Mouse (Mus musculus): Measurements from ENCODE around the gene Flt3. TPM values are rescaled to one million over a fixed set of nuclear protein-coding genes. Genes with fewer than 3 reads are reported as not detected.

Flt3 gene
- polyA plus RNA-seq, 1 experiment, result 1.4 TPM

DNA sequence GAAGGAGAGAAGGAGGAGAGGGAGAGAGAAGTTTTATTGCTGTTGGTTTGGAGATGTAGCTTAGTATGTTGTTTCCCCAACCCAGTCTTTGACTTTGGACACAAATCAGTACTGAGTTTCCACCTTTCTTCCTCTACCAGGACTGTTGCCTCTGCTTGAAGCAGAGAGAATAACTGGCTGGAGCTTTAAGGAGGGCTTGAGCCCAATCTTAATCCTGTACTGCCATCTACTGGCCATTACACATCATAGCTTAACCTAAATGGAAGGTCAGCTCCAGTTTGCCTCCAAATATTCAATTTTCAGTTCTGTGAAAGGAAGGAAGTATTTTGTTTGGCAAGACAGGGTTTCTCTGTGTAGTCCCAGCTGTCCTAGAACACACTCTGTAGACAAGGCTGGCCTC lies 80.6 kb downstream of the Flt3 start:
- no peaks in the 10 kb centered on the region for H3K4me1 ChIP-seq (ENCODE audit: control insufficient read depth, insufficient read depth, low read length)
- DNase-seq, result no peak
- TF ChIP-seq POLR2A (IDR thresholded peaks at IDR 0.05; ENCODE audit: borderline replicate concordance, extremely low read depth, low read depth, low read length), result no peak
- TF ChIP-seq CTCF (IDR thresholded peaks at IDR 0.05; ENCODE audit: insufficient read depth, low read length), result 0 out of 2 replicates have a peak, but pooled peaks have one; percentile 16
- H3K4me3 ChIP-seq (replicated peaks; ENCODE audit: extremely low read depth, low read depth, low read length), result no peak overlapping the region

DNA sequence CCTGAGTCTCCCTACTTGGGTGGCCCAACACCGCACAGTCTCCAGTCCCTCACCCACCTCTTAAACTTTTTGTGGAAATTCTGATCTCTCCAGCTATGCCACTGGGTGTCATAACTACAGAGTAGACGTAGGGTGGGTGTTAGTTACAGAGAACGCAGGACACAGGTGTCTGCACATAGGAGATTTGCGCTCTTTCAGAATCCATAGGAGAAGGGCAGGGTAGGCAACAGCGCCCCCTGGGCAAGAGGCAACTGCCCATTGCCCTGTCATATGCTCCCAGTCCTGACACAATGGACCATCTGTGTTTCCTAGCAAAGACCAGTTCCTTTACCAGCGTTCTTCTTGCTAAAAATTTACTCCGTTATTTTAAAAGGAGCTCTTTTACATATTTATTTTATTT lies 82.3 kb downstream of the Flt3 start:
- no peak for DNase-seq

DNA sequence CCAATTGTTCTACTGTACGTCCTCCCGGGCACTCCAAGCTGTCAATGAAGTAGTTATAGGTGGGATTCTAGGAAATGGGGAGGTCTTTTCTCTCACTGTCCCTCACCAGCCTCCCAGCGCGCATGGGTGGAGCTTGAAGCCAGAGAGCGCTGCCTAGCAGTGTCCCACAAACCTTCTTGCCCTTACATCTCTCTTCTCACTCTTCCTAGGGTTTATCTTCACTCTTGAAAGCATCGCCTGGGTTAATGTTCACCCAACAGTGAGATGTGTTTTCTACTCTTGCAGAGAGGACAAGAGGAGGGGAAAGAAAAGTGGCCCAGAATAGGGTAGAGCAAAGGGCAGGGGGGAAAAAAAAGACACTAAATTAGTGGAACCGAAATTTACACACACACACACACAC lies 83.0 kb downstream of the Flt3 start:
- Histone ChIP-seq H3K4me3 (replicated peaks; ENCODE audit: extremely low read depth, low read depth, low read length) (no peak overlapping the region), H3K4me1 (ENCODE audit: control insufficient read depth, insufficient read depth, low read length) (no peaks in the 10 kb centered on the region)
- TF ChIP-seq POLR2A (IDR thresholded peaks at IDR 0.05; ENCODE audit: borderline replicate concordance, extremely low read depth, low read depth, low read length) (no peak), CTCF (IDR thresholded peaks at IDR 0.05; ENCODE audit: insufficient read depth, low read length) (no peak)
- WGBS, result 11% methylated on average over 7 of the region's 7 CpGs
- no peak for DNase-seq

More for the DNA sequence above, 82.3 kb downstream of the Flt3 start:
- TF ChIP-seq POLR2A (IDR thresholded peaks at IDR 0.05; ENCODE audit: borderline replicate concordance, extremely low read depth, low read depth, low read length), result no peak
- peak; percentile 56 for TF ChIP-seq CTCF (IDR thresholded peaks at IDR 0.05; ENCODE audit: insufficient read depth, low read length)
- 28% methylated on average over 7 of the region's 7 CpGs for WGBS
- H3K4me1 ChIP-seq (ENCODE audit: control insufficient read depth, insufficient read depth, low read length), result no peaks in the 10 kb centered on the region
- H3K4me3 ChIP-seq (replicated peaks; ENCODE audit: extremely low read depth, low read depth, low read length), result no peak overlapping the region

DNA sequence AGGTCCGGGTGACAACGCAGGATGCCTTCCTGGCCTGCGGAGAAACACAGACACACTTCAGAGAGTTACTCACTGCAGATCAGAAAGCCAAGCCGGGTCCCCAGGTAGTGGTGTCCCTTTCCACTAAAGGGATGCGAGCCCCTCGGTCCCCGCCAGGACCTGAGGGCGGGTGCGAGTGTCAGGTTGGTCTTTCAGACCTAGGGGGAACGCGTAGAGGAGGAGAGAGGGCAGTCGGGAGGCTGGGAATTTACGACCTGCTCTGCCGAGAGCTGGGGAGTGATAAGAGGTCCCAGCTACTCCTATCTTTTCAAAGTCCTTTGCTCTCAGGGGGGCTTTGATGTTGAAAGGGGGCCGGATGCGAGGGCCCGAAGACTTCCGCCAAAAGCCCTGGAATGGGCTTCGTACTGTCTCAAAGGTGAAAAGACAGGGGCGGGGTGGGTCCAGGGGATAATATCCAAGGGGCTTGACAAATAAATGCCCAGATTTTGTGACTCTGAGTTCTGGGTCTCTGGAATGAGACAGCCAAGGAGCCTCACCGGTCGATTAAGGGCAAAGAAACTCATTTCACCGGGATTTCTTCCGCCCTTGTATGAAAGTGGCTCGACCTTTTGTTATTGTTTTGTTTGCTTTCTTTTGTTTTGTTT lies 84.7 kb downstream of the Flt3 start:
- TF ChIP-seq CTCF (IDR thresholded peaks at IDR 0.05; ENCODE audit: insufficient read depth, low read length) (no peak), POLR2A (IDR thresholded peaks at IDR 0.05; ENCODE audit: borderline replicate concordance, extremely low read depth, low read depth, low read length) (no peak)
- DNase-seq, result no peak
- no peaks in the 10 kb centered on the region for H3K4me1 ChIP-seq (ENCODE audit: control insufficient read depth, insufficient read depth, low read length)
- 2% methylated on average over 25 of the region's 25 CpGs for WGBS
- no peak overlapping the region for H3K4me3 ChIP-seq (replicated peaks; ENCODE audit: extremely low read depth, low read depth, low read length)

- 1% methylated on average over 39 of the region's 39 CpGs for WGBS
- TF ChIP-seq POLR2A (IDR thresholded peaks at IDR 0.05; ENCODE audit: borderline replicate concordance, extremely low read depth, low read depth, low read length), result no peak
- TF ChIP-seq CTCF (IDR thresholded peaks at IDR 0.05; ENCODE audit: insufficient read depth, low read length), result no peak
- Histone ChIP-seq H3K4me3 (replicated peaks; ENCODE audit: extremely low read depth, low read depth, low read length) (no peak overlapping the region), H3K4me1 (ENCODE audit: control insufficient read depth, insufficient read depth, low read length) (no peaks in the 10 kb centered on the region)
- no peak for DNase-seq
Measured at GRCm38 (mm10) chr5:147314646-147315431, 85.5 kb downstream of the Flt3 start.

GRCm38 (mm10) chr5:147312830-147313685 lies 87.2 kb downstream of the Flt3 start:
- WGBS, result 5% methylated on average over 27 of the region's 27 CpGs
- no peaks in the 10 kb centered on the region for H3K4me1 ChIP-seq (ENCODE audit: control insufficient read depth, insufficient read depth, low read length)
- no peak for DNase-seq
- H3K4me3 ChIP-seq (replicated peaks; ENCODE audit: extremely low read depth, low read depth, low read length), result no peak overlapping the region
- TF ChIP-seq POLR2A (IDR thresholded peaks at IDR 0.05; ENCODE audit: borderline replicate concordance, extremely low read depth, low read depth, low read length) (no peak), CTCF (IDR thresholded peaks at IDR 0.05; ENCODE audit: insufficient read depth, low read length) (no peak)

DNA sequence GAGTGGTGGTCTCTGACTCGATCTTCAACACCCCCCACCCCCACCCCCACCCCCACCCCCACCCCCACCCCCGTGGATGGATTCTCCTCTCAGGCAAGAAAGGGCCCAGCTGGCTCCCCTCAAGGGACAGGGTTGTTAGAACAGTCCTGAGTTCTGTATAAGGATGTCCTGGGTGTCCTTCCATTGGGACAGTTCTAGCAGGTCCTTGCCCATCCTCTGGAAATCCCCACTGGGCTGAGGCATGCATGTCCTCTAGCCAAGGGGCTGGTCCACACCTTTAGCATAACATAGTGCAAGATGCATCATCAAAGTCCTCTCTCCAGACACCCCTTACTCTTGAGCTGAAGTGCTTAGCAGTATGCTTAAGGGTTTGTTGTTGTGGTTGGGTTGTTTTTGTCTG lies 90.5 kb downstream of the Flt3 start:
- H3K4me1 ChIP-seq (ENCODE audit: control insufficient read depth, insufficient read depth, low read length), result no peaks in the 10 kb centered on the region
- DNase-seq, result no peak
- H3K4me3 ChIP-seq (replicated peaks; ENCODE audit: extremely low read depth, low read depth, low read length), result no peak overlapping the region
- WGBS, result 0% methylated on average over 2 of the region's 2 CpGs
- TF ChIP-seq POLR2A (IDR thresholded peaks at IDR 0.05; ENCODE audit: borderline replicate concordance, extremely low read depth, low read depth, low read length) (no peak), CTCF (IDR thresholded peaks at IDR 0.05; ENCODE audit: insufficient read depth, low read length) (no peak)

GRCm38 (mm10) chr5:147308451-147308850 lies 91.8 kb downstream of the Flt3 start:
- no peak for TF ChIP-seq POLR2A (IDR thresholded peaks at IDR 0.05; ENCODE audit: borderline replicate concordance, extremely low read depth, low read depth, low read length)
- no peak for TF ChIP-seq CTCF (IDR thresholded peaks at IDR 0.05; ENCODE audit: insufficient read depth, low read length)
- H3K4me3 ChIP-seq (replicated peaks; ENCODE audit: extremely low read depth, low read depth, low read length), result no peak overlapping the region
- no peaks in the 10 kb centered on the region for H3K4me1 ChIP-seq (ENCODE audit: control insufficient read depth, insufficient read depth, low read length)
- WGBS, result 10% methylated on average over 9 of the region's 9 CpGs
- no peak for DNase-seq

- TF ChIP-seq CTCF (IDR thresholded peaks at IDR 0.05; ENCODE audit: insufficient read depth, low read length), result no peak
- TF ChIP-seq POLR2A (IDR thresholded peaks at IDR 0.05; ENCODE audit: borderline replicate concordance, extremely low read depth, low read depth, low read length), result no peak
- DNase-seq, result no peak
- 5% methylated on average over 12 of the region's 12 CpGs for WGBS
- H3K4me1 ChIP-seq (ENCODE audit: control insufficient read depth, insufficient read depth, low read length), result no peaks in the 10 kb centered on the region
- H3K4me3 ChIP-seq (replicated peaks; ENCODE audit: extremely low read depth, low read depth, low read length), result no peak overlapping the region
Measured at GRCm38 (mm10) chr5:147307398-147307785, 92.9 kb downstream of the Flt3 start.

Data from lung, adult 2 months (tissue).